ENCODE assay signal across 8 mouse cellular contexts in genomic region chr6:84008363-84009171, GRCm38 (mm10). TPM values are rescaled to one million over a fixed set of nuclear protein-coding genes. Genes with fewer than 3 reads are reported as not detected.
DNase-seq lines count a peak whose midpoint lies in the region; ATAC-seq and TF ChIP-seq lines count a peak whose summit lies in the region.

Gene Dysf, plus strand, starts transcription at chr6:84008590.

- 1% methylated on average over 41 of the region's 41 CpGs for WGBS in embryonic facial prominence, embryonic 12.5 days
- under 1% methylated on average over 41 of the region's 41 CpGs for WGBS in heart, embryonic 11.5 days (ENCODE audit: insufficient replicate concordance)
- WGBS in kidney, embryonic 14.5 days, result 1% methylated on average over 41 of the region's 41 CpGs
- 1% methylated on average over 41 of the region's 41 CpGs for WGBS in stomach, postnatal 0 days

- TF ChIP-seq EP300 in stomach, postnatal 0 days (optimal IDR thresholded peaks at IDR 0.05), result no peak

- H3K27me3 ChIP-seq in embryonic facial prominence, embryonic 12.5 days, result peaks cover 17% of the 10 kb centered on the region
- H3K27me3 ChIP-seq in heart, embryonic 11.5 days (ENCODE audit: control insufficient read depth, insufficient read depth, low read length), result no peaks in the 10 kb centered on the region
- H3K27me3 ChIP-seq in kidney, embryonic 14.5 days (ENCODE audit: control insufficient read depth, insufficient read depth, low read length), result no peaks in the 10 kb centered on the region
- H3K27me3 ChIP-seq in stomach, postnatal 0 days (ENCODE audit: control insufficient read depth, insufficient read depth, low read length), result no peaks in the 10 kb centered on the region

- TF ChIP-seq CTCF in stomach, postnatal 0 days (IDR thresholded peaks at IDR 0.05; ENCODE audit: low read depth), result peak; percentile 41; the same call in 1 of the 2 replicates

- no peaks in the 10 kb centered on the region for H3K36me3 ChIP-seq in embryonic facial prominence, embryonic 12.5 days
- H3K36me3 ChIP-seq in heart, embryonic 11.5 days (ENCODE audit: control insufficient read depth, insufficient read depth, low read length), result no peaks in the 10 kb centered on the region
- H3K36me3 ChIP-seq in kidney, embryonic 14.5 days (ENCODE audit: control insufficient read depth, insufficient read depth, low read length), result no peaks in the 10 kb centered on the region
- H3K36me3 ChIP-seq in stomach, postnatal 0 days (ENCODE audit: control insufficient read depth, insufficient read depth, low read length), result no peaks in the 10 kb centered on the region

- 0 out of 2 replicates have a peak, but pooled peaks have one; percentile 41 for ATAC-seq in embryonic facial prominence, embryonic 12.5 days (ENCODE audit: insufficient number of reproducible peaks, insufficient read depth, low FRiP score, low TSS enrichment)
- ATAC-seq in heart, embryonic 11.5 days (replicated peaks; ENCODE audit: insufficient number of reproducible peaks, low FRiP score, low TSS enrichment), result no peak
- ATAC-seq in kidney, embryonic 14.5 days (ENCODE audit: low FRiP score, low TSS enrichment), result peak; percentile 70
- ATAC-seq in stomach, postnatal 0 days (ENCODE audit: low FRiP score, low TSS enrichment), result peak; percentile 30
- no peak for ATAC-seq in erythroblast, adult 5-6 weeks (replicated peaks; ENCODE audit: low FRiP score, poor library complexity, severe bottlenecking)

- DNase-seq in right cerebral cortex, postnatal 14 days, result peak; percentile 28
- no peak for DNase-seq in right cerebral cortex, adult 2 months (ENCODE audit: low spot score in 2 of 2)
- peak; percentile 8 for DNase-seq in lung, postnatal 36 days
- DNase-seq in stomach, postnatal 0 days (ENCODE audit: low spot score), result peak; percentile 57

- H3K9ac ChIP-seq in embryonic facial prominence, embryonic 12.5 days, result peak within 1 kb of the TSS; percentile 44; the same call in 1 of the 2 replicates
- peak within 1 kb of the TSS; percentile 66 for H3K9ac ChIP-seq in heart, embryonic 11.5 days (ENCODE audit: low read depth, low read length)
- peak within 1 kb of the TSS; percentile 42; the same call in 1 of the 2 replicates for H3K9ac ChIP-seq in kidney, embryonic 14.5 days (ENCODE audit: low read depth, low read length)
- peak within 1 kb of the TSS; percentile 58 for H3K9ac ChIP-seq in stomach, postnatal 0 days (ENCODE audit: low read length)

- H3K4me1 ChIP-seq in embryonic facial prominence, embryonic 12.5 days, result peaks cover 30% of the 10 kb centered on the region
- peaks cover 32% of the 10 kb centered on the region for H3K4me1 ChIP-seq in heart, embryonic 11.5 days (ENCODE audit: control insufficient read depth, insufficient read depth, low read length)
- H3K4me1 ChIP-seq in kidney, embryonic 14.5 days (ENCODE audit: control insufficient read depth, insufficient read depth, low read length), result peaks cover 22% of the 10 kb centered on the region
- no peaks in the 10 kb centered on the region for H3K4me1 ChIP-seq in stomach, postnatal 0 days (replicated peaks; ENCODE audit: control insufficient read depth, insufficient read depth)

- no peaks in the 10 kb centered on the region for H3K9me3 ChIP-seq in embryonic facial prominence, embryonic 12.5 days
- no peaks in the 10 kb centered on the region for H3K9me3 ChIP-seq in heart, embryonic 11.5 days (replicated peaks; ENCODE audit: control insufficient read depth, low read length)
- no peaks in the 10 kb centered on the region for H3K9me3 ChIP-seq in kidney, embryonic 14.5 days (ENCODE audit: control insufficient read depth, low read length)
- no peaks in the 10 kb centered on the region for H3K9me3 ChIP-seq in stomach, postnatal 0 days (ENCODE audit: control insufficient read depth, low read length)

- no peak within 1 kb of the TSS for H3K27ac ChIP-seq in embryonic facial prominence, embryonic 12.5 days
- H3K27ac ChIP-seq in heart, embryonic 11.5 days (ENCODE audit: low read depth, low read length), result peak within 1 kb of the TSS; percentile 94
- 0 out of 2 replicates have a peak within 1 kb of the TSS, but pooled peaks have one; percentile 47 for H3K27ac ChIP-seq in kidney, embryonic 14.5 days (ENCODE audit: low read depth, low read length)
- H3K27ac ChIP-seq in stomach, postnatal 0 days (replicated peaks), result peak within 1 kb of the TSS; percentile 85

- H3K4me2 ChIP-seq in embryonic facial prominence, embryonic 12.5 days (replicated peaks), result peak within 1 kb of the TSS; percentile 89
- H3K4me2 ChIP-seq in heart, embryonic 11.5 days, result peak within 1 kb of the TSS; percentile 91
- H3K4me2 ChIP-seq in kidney, embryonic 14.5 days (replicated peaks; ENCODE audit: low read depth, low read length), result peak within 1 kb of the TSS; percentile 91
- H3K4me2 ChIP-seq in stomach, postnatal 0 days (replicated peaks; ENCODE audit: low read depth), result peak within 1 kb of the TSS; percentile 84

- peak within 1 kb of the TSS; percentile 32 for H3K4me3 ChIP-seq in embryonic facial prominence, embryonic 12.5 days
- peak within 1 kb of the TSS; percentile 56 for H3K4me3 ChIP-seq in heart, embryonic 11.5 days (ENCODE audit: low read depth, low read length)
- H3K4me3 ChIP-seq in kidney, embryonic 14.5 days (ENCODE audit: low read length), result peak within 1 kb of the TSS; percentile 39
- peak within 1 kb of the TSS; percentile 39 for H3K4me3 ChIP-seq in stomach, postnatal 0 days (ENCODE audit: low read depth, low read length)

RNA-seq across cellular contexts. Expression of gene Dysf, which starts in this region (rescaled TPM):
- polyA plus RNA-seq in embryonic facial prominence, embryonic 12.5 days (2016; fragmentation: Nextera tagmentation; extraction: Ambion mirVana), result 8.7 and 10.9 TPM in 2 replicates
- polyA plus RNA-seq in heart, embryonic 11.5 days (2014; fragmentation: Nextera tagmentation; extraction: Ambion mirVana), result 11.6 and 16.2 TPM in 2 replicates
- 12.4 and 17.3 TPM in 2 replicates for polyA plus RNA-seq in kidney, embryonic 14.5 days (2014; fragmentation: Nextera tagmentation; extraction: Ambion mirVana)
- polyA plus RNA-seq in stomach, postnatal 0 days (2015; fragmentation: Nextera tagmentation; extraction: Ambion mirVana), result 3.1 and 4.4 TPM in 2 replicates
- not detected in 2 replicates for total RNA-seq in erythroblast, adult 5-6 weeks (2015; ENCODE audit: low replicate concordance)
- under 0.01 and 0.28 TPM in 2 replicates for total RNA-seq in erythroblast, adult 5-6 weeks (2017; ENCODE audit: low replicate concordance)

Comparison
In these comparisons a context has a peak if more than half of its experiments do, and no peak if none do; other contexts are left out.
1. DNase-seq: peak in right cerebral cortex, postnatal 14 days (single experiment), lung, postnatal 36 days (single experiment) and stomach, postnatal 0 days (single experiment); none in right cerebral cortex, adult 2 months (0 of 2).
2. ATAC-seq: peak in embryonic facial prominence, embryonic 12.5 days (single experiment), kidney, embryonic 14.5 days (single experiment) and stomach, postnatal 0 days (single experiment); none in heart, embryonic 11.5 days (single experiment) and erythroblast, adult 5-6 weeks (single experiment).
3. Peak in every context shown above with its lines, with median percentiles within 50 percentile points of each other: H3K4me2 ChIP-seq, H3K4me3 ChIP-seq and H3K9ac ChIP-seq.